In genomic region chr9:103078194-103078691, GRCm38 (mm10) we compare ENCODE assay signal across 16 mouse cellular contexts. TPM values are rescaled to one million over a fixed set of nuclear protein-coding genes. Genes with fewer than 3 reads are reported as not detected.
DNase-seq lines count a peak whose midpoint lies in the region; ATAC-seq and TF ChIP-seq lines count a peak whose summit lies in the region.
"Had no signal": no experiment of that assay in that cellular context is flagged by ENCODE, and none has a peak within 500 bp of the region (broad histone marks: within the 10 kb centered on the region; RNA-seq: fewer than 3 reads in every experiment).

No protein-coding gene starts in this region.

- H3K36me3 ChIP-seq in lung, embryonic 14.5 days (ENCODE audit: insufficient read depth) = no peaks in the 10 kb centered on the region
- no peaks in the 10 kb centered on the region for H3K36me3 ChIP-seq in stomach, postnatal 0 days (ENCODE audit: control insufficient read depth, insufficient read depth, low read length)
- no peaks in the 10 kb centered on the region for H3K36me3 ChIP-seq in hindbrain, embryonic 12.5 days
- H3K36me3 ChIP-seq: embryonic facial prominence, embryonic 15.5 days; neural tube, embryonic 12.5 days had no signal

- no peak for TF ChIP-seq POLR2A in lung, adult 2 months (IDR thresholded peaks at IDR 0.05; ENCODE audit: borderline replicate concordance, extremely low read depth, low read depth, low read length)

- 63% methylated on average over 6 of the region's 6 CpGs for WGBS in lung, embryonic 14.5 days
- 35% methylated on average over 6 of the region's 6 CpGs for WGBS in lung, adult 2 months
- WGBS in stomach, postnatal 0 days = 59% methylated on average over 6 of the region's 6 CpGs
- WGBS in hindbrain, embryonic 12.5 days = 92% methylated on average over 6 of the region's 6 CpGs

- no peak for TF ChIP-seq CTCF in lung, embryonic 14.5 days (IDR thresholded peaks at IDR 0.05; ENCODE audit: low read depth)
- TF ChIP-seq CTCF in lung, adult 2 months (IDR thresholded peaks at IDR 0.05; ENCODE audit: insufficient read depth, low read length) = no peak
- no peak for TF ChIP-seq CTCF in stomach, postnatal 0 days (IDR thresholded peaks at IDR 0.05; ENCODE audit: low read depth)

- no peaks in the 10 kb centered on the region for H3K9me3 ChIP-seq in lung, embryonic 14.5 days (ENCODE audit: low read depth, low read length)
- no peaks in the 10 kb centered on the region for H3K9me3 ChIP-seq in stomach, postnatal 0 days (ENCODE audit: control insufficient read depth, low read length)
- 0 out of 2 replicates have a peak, but pooled peaks cover 5% of the 10 kb centered on the region for H3K9me3 ChIP-seq in hindbrain, embryonic 12.5 days (replicated peaks)
- H3K9me3 ChIP-seq: embryonic facial prominence, embryonic 15.5 days; liver, embryonic 15.5 days; neural tube, embryonic 12.5 days had no signal

- 0 out of 2 replicates have a peak, but pooled peaks cover 2% of the 10 kb centered on the region for H3K4me1 ChIP-seq in lung, embryonic 14.5 days (ENCODE audit: insufficient read depth)
- peaks cover 22% of the 10 kb centered on the region for H3K4me1 ChIP-seq in lung, adult 2 months (ENCODE audit: control insufficient read depth, insufficient read depth, low read length)
- H3K4me1 ChIP-seq in stomach, postnatal 0 days (replicated peaks; ENCODE audit: control insufficient read depth, insufficient read depth) = no peaks in the 10 kb centered on the region
- H3K4me1 ChIP-seq in hindbrain, embryonic 12.5 days = no peaks in the 10 kb centered on the region; the same call in 1 of the 2 replicates
- H3K4me1 ChIP-seq: liver, embryonic 15.5 days; neural tube, embryonic 12.5 days had no signal

- ATAC-seq in lung, embryonic 14.5 days (ENCODE audit: insufficient read depth) = peak; percentile 64
- peak; percentile 65 for ATAC-seq in common myeloid progenitor, adult 5-6 weeks (replicated peaks; ENCODE audit: low read depth, poor library complexity, severe bottlenecking)
- ATAC-seq in stomach, postnatal 0 days (ENCODE audit: low FRiP score, low TSS enrichment) = peak; percentile 53
- no peak for ATAC-seq in hindbrain, embryonic 12.5 days (ENCODE audit: low FRiP score)
- ATAC-seq: activated CD4-positive, CD25-positive, alpha-beta regulatory T cell, adult 4 months; forebrain, embryonic 14.5 days; hindbrain, postnatal 0 days had no signal

- H3K27me3 ChIP-seq in lung, embryonic 14.5 days (ENCODE audit: insufficient read depth, low read length) = no peaks in the 10 kb centered on the region
- no peaks in the 10 kb centered on the region for H3K27me3 ChIP-seq in stomach, postnatal 0 days (ENCODE audit: control insufficient read depth, insufficient read depth, low read length)
- H3K27me3 ChIP-seq in hindbrain, embryonic 12.5 days = no peaks in the 10 kb centered on the region
- H3K27me3 ChIP-seq: embryonic facial prominence, embryonic 15.5 days; liver, embryonic 15.5 days; neural tube, embryonic 12.5 days had no signal

- H3K27ac ChIP-seq in lung, embryonic 14.5 days (ENCODE audit: low read depth) = no peak overlapping the region
- H3K27ac ChIP-seq in stomach, postnatal 0 days (replicated peaks) = no peak overlapping the region
- no peak overlapping the region for H3K27ac ChIP-seq in hindbrain, embryonic 12.5 days
- H3K27ac ChIP-seq: embryonic facial prominence, embryonic 15.5 days; hindbrain, postnatal 0 days; liver, embryonic 15.5 days; neural tube, embryonic 12.5 days had no signal

- H3K9ac ChIP-seq in lung, embryonic 14.5 days = no peak overlapping the region
- H3K9ac ChIP-seq in stomach, postnatal 0 days (ENCODE audit: low read length) = no peak overlapping the region
- no peak overlapping the region for H3K9ac ChIP-seq in hindbrain, embryonic 12.5 days
- H3K9ac ChIP-seq: embryonic facial prominence, embryonic 15.5 days; liver, embryonic 15.5 days; neural tube, embryonic 12.5 days had no signal

- H3K4me2 ChIP-seq in lung, embryonic 14.5 days = no peak overlapping the region
- H3K4me2 ChIP-seq in stomach, postnatal 0 days (replicated peaks; ENCODE audit: low read depth) = no peak overlapping the region
- no peak overlapping the region for H3K4me2 ChIP-seq in hindbrain, embryonic 12.5 days (replicated peaks)
- H3K4me2 ChIP-seq: embryonic facial prominence, embryonic 15.5 days; liver, embryonic 15.5 days; neural tube, embryonic 12.5 days had no signal

- no peak for TF ChIP-seq EP300 in stomach, postnatal 0 days (optimal IDR thresholded peaks at IDR 0.05)

- no peak overlapping the region for H3K4me3 ChIP-seq in lung, embryonic 14.5 days (ENCODE audit: low read depth, low read length)
- H3K4me3 ChIP-seq in lung, adult 2 months (replicated peaks; ENCODE audit: extremely low read depth, low read depth, low read length) = no peak overlapping the region
- H3K4me3 ChIP-seq in stomach, postnatal 0 days (ENCODE audit: low read depth, low read length) = no peak overlapping the region
- H3K4me3 ChIP-seq in hindbrain, embryonic 12.5 days = no peak overlapping the region
- H3K4me3 ChIP-seq: embryonic facial prominence, embryonic 15.5 days; liver, embryonic 15.5 days; neural tube, embryonic 12.5 days had no signal

- peak; percentile 63 for DNase-seq in lung, embryonic 14.5 days
- no peak for DNase-seq in lung, adult 2 months
- peak; percentile 53 to 65 for DNase-seq in kidney, postnatal 4 days
- DNase-seq in stomach, postnatal 0 days (ENCODE audit: low spot score) = no peak
- DNase-seq in frontal cortex, postnatal 25 days (ENCODE audit: low spot score in 2 of 2) = no peak
- DNase-seq: gastrocnemius, postnatal 25 days; midbrain, embryonic 14.5 days; right cerebral cortex, adult 18-20 months had no signal

RNA-seq across cellular contexts. Expression of gene Rab6b, which starts 33.3 kb away (rescaled TPM):
- 1.5 and 1.8 TPM in 2 replicates for polyA plus RNA-seq in lung, embryonic 14.5 days (2014; fragmentation: Nextera tagmentation; extraction: Ambion mirVana)
- polyA plus RNA-seq in lung, adult 2 months (2012; rRNA removed) = 10.6 and 21.3 TPM in 2 replicates
- 0.82 and 2.1 TPM in 2 replicates for total RNA-seq in common myeloid progenitor, adult 5-6 weeks (2017)
- polyA plus RNA-seq in stomach, postnatal 0 days (2015; fragmentation: Nextera tagmentation; extraction: Ambion mirVana) = 3.3 and 4.1 TPM in 2 replicates
- 58.0 and 62.5 TPM in 2 replicates for polyA plus RNA-seq in hindbrain, embryonic 12.5 days (2016; fragmentation: Nextera tagmentation; extraction: Ambion mirVana)

Comparison
In these comparisons a context has a peak if more than half of its experiments do, and no peak if none do; other contexts are left out.
1. DNase-seq: peak in lung, embryonic 14.5 days (single experiment) and kidney, postnatal 4 days (2 of 2); none in lung, adult 2 months (single experiment), stomach, postnatal 0 days (single experiment) and frontal cortex, postnatal 25 days (0 of 2).